Mouse (Mus musculus): Measurements from ENCODE around the gene Ndufaf2.

Gene Ndufaf2

DNA sequence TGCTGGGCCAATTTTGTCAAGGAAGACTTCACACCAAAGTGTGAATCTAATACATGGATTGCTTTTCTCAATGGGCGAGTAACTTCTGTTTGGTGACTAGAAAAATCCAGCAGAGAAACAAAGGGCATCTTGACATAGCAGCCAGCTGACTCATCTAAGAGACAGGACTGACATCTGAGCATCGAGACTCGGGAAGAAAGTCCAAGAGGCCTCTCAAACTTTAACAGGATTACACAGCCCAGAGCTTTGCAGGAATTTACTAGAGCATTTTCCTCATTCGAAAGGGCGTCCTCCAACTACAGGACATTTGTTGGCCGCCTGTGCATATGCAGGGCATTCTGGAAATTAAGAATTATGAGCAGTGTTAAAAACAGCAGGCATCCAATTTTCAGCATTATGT, 119.0 kb downstream of the Ndufaf2 start:
- no peak for DNase-seq (ENCODE audit: low read depth)

DNA sequence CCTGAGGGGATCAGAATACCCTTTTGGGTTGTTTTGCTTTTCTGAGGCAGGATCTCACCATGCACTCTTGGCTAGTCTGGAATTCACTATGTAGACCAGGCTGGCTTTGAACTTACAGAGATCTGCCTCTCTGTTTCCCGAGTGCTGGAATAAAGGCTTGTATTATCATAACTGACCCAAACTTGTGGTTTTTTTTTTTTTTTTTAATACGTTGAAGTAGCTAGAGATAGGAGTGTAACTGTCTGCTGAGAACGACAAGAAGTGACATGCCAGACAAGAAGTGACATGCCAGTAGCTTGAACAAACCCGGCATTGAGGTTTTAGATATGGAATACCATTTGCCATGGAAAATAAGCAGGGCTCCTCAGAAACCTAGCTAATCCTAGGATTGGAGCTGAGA, 125.6 kb downstream of the Ndufaf2 start:
- DNase-seq (ENCODE audit: low read depth), result no peak

DNA sequence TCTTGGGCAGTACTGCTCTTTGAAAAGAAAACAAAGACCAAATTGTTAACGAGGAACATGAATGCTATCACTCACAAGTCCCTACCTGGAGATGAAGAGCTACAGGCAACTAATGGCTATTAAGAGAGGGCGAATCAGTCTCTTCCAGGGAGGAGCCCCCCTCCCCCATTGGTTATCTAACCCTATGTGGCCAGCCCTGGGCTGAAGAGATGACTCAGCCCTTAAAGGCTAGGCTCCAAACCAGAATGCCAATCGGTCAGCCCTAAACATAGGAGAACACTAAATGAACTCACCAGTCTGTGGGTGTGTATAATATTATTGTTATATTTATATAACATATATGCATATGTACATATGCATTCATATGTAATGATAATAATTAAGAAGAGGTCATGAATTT, 132.6 kb downstream of the Ndufaf2 start:
- no peak for DNase-seq (ENCODE audit: low read depth)

DNA sequence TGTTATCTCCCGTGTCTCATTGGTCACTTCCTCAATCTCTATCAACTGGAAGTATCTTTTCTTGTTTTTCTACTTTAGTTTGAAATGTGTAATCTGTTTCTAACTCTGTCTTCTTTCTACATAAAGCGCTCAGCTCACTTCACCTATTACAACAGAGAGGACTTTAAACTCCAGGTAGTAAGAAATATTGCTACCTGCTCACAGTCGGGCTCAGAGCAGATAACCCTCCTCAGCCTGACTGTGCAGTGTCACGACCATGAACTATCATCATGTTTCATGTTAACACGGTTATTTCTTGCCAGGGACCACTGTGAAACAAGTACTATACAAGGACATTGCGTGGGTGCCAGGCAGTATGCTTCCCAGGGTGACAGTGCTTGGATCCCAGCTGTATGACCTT, 141.1 kb downstream of the Ndufaf2 start:
- no peak for DNase-seq (ENCODE audit: low read depth)

DNA sequence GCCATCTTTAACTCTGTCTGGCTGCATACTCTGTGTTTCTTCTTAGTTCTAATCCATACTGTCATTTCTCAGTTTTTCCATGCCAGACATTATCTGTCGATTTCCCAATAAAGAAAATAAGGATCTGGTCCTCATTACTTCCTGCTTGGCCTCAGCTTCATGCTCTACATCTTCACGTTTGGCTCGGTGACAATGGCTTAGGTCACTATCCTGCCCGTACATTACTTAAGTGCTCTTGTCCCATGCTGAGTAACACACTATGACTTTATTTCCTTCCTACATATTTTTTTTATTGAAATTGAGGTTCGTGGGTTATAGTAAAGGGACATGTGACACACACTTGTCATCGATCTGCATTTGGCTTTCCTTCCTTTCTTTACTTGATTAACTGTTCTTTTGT, 143.3 kb downstream of the Ndufaf2 start:
- no peak for DNase-seq (ENCODE audit: low read depth)

DNA sequence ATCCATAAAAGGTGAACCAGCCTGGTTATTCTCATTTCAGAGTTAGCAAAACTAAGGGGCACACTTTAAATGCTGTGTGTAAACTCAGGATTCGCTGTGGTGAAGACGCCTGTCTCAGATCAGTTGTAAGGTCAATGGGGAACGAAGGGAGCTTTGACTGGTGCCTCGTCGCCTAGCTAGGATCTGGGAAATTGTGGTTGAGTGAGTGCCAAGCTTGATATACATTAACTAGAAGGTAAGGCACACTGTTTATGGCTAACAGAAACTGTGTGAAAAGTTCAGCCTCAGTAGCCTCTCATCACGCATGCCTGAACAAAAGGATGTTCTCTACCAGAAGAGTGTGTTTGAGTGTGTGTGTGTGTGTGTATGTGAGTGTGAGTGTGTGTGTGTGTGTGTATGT, 144.6 kb downstream of the Ndufaf2 start:
- no peak for DNase-seq (ENCODE audit: low read depth)

DNA sequence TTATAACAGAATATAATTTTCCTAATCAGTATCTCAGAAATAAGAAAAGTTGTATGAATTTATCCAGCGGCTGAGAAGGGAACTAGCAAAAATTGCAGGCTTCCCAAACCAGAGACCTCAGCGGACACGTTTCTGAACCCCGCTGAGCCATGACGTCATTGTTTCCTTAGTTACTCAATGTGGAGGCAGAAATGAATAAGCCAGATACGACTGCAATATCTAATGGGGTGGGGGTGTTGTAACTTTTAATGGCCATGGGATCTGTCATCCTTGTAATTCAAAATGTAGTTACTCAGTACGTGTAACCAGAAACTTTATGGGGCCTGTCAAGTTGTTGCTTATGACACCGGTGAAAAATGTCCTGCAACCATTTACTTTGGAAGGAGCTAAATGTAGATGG, 145.3 kb downstream of the Ndufaf2 start:
- DNase-seq (ENCODE audit: low read depth), result no peak

DNA sequence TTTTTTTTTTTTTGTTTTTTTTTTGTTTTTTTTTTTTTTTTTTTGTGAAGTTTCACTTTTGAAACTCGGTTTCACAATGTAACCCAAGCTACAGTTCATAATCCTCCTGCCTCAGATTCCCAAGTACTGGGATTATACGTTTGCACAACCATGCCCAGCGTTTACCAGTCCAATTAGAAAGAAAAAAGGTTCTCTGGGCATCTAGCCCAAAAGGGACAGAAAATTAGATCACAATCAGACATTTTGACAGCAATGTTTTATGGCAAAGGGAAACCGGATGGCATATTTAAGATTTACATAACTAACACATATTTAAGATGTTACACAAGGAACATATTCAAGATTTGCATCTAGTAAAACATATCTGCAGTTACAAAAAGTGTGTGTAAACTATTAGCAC, 150.6 kb downstream of the Ndufaf2 start:
- DNase-seq (ENCODE audit: low read depth), result no peak

DNA sequence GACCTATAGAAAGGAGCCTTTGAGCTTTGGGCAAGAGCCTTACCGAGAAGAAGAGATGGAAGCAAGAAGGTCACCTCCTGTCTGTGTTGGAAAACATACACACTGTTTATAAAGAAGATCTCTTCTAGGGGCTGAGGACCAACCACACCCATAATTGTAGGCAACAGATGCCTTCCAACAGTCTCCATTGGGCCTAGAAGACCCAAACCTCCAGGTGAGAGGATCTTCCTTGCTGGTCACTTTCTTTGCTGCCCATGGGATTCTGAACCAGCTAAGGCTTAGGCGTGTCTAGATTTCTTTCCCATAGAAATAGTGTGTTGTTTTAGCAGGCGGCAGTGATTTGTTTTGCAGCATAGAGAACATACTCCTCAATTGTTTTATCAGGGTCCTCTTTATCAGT, 162.1 kb downstream of the Ndufaf2 start:
- DNase-seq (ENCODE audit: low read depth), result no peak

DNA sequence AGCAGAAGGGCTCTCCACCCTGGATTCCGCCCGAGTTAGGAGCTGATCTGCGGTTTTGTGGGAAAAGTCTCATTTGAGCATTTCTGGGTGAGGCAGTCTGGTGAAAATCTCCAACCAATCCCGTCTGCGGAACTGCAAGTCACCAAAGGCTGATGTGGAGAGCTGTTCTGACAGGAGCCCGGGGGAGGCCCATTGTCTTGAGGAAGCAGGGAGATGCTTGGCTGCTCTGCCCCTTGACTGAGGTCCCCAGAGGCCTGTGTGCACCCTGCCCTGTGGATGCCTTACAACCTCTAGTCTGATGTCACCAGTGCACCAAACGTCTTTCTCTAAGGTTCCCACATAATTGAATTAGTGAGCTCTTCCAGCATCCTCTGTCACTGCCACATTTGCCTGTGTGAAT, 163.2 kb downstream of the Ndufaf2 start:
- DNase-seq (ENCODE audit: low read depth), result no peak

DNA sequence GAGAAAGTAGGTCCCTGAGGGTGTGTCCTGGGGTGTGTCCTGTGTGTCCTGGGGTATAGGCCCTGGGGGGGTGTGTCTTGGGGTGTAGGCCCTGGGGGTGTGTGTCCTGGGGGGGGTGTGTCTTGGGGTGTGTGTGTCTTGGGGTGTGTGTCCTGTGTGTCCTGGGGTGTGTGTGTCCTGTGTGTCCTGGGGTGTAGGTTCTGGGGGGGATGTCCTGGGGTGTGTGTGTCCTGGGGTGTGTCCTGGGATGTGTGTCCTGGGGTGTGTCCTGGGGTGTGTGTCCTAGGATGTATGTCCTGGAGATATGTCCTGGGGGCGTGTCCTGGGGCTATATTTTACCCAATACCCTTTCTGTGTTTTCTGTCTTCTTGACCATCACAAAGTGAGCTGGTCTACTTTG, 165.8 kb downstream of the Ndufaf2 start:
- no peak for DNase-seq (ENCODE audit: low read depth)

DNA sequence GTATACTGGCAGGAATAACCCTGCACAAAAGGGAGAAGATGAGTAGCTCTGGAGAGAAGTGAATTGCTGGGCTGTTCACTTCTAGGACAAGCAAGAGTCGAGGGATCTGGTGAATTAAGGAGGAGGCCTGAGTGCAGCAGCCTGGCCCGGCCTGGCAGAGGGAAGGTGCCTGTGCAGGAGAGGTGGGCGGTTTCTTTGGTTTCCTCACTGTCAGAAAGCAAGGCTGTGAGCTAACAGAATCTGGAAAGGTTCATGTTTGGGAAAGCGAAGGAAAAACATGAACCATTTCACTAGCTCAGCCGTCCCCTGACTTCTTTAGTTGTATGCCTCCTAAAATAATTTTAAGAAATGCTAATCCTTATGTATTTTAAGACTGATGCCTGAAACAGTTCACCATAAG, 173.8 kb downstream of the Ndufaf2 start:
- DNase-seq (ENCODE audit: low read depth), result no peak

DNA sequence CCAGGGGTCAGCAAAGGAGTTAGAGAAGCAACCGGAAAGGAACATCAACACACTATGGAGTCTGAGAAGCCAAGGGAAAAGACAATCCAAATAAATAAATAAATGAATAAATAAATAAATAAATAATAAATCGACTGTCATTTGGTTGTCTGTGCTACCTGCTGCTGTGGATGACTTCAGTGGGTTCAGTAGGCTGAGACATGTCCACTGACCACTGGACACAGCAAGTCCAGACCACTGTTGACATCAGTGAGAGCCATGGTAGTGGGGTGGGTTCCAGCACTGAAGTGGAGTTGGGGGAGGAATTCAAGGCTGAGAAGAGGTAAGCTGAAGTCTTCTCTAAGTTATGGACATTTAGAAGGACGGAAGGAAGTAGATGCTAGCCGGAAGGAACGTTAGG, 174.2 kb downstream of the Ndufaf2 start:
- DNase-seq (ENCODE audit: low read depth), result no peak

DNA sequence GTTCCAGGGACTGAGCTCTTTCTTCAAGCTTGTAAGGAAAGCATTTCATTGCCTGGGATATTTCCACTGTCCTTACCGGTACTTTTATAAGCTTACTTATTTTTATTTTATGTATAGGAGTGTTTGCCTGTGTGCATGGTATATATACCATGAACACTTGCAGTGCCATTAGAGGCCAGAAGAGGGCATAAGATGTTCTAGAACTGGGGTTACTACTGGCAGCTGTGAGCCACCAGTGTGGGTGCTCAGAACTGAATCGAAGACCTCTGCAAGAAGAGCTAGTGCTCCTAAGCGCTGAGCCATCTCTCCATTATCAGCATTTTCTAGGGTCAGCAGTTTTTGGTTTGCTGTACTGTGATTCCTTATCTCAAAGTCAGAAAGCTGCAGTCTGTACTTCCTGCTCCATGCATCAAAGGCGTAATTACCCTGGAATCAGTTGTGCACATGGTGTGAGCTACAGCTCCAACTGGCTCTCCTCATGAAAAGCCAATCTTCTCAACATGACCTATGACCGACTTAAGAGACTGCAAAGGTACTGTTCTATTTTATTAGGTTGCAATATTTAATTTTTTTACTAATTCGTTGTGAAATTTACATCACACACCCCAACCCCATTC, 175.1 kb downstream of the Ndufaf2 start:
- DNase-seq (ENCODE audit: low read depth), result peak; percentile 5

DNA sequence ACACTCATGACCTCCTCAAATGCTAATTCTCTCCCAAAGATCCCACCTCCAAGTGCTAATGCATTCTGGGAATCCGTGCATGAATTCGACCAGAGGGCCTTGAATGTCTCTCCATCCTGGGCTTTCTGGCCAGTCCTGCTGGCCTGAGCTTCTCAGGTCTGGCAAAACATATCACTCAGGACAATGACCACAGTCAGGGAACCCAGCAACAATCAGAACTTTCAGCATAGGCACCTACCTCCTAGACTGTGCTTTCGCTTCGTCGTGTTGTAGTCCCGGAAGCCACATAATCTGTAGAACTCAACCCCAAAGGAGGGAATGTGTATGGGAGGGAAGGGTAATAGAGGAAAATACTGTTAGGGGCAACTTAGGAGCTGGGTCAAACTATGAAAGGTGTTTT, 179.0 kb downstream of the Ndufaf2 start:
- DNase-seq (ENCODE audit: low read depth), result no peak

DNA sequence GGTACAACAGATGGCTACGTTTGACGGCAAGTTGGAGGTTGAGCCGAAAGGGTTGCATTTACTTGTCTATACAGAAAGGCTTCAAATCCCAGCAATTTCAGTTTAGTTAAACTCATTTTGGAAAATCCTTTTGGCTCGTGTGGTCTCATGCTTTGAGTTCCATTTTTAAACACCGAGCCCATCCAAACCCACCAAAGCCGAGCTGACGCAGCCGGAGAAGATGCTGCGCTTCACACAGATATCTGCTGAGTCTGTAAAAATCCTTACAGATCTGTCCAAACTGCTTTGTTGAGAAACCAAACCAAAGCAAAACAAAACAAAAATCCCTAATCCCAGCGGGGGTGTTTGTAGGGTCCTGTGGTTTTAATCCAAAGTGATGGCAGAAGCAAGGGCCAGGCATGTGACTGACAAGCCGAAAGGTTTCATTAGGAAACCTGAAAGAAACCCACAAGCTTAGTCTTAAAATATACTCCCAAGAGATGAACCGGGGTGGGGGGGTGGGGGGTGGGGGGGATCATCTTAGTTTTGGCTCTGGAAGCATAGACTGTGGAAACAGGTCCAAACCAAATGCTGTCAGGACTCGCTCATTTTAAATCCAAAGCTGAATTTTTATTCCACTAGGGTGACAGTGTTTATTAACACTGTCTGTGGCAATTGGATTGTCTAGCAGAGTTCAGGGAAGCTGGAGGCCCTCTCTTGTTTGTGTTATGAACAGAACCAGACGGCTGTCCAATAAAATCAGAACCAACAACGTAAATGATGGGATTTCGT, 181.4 kb downstream of the Ndufaf2 start:
- DNase-seq (ENCODE audit: low read depth), result no peak

DNA sequence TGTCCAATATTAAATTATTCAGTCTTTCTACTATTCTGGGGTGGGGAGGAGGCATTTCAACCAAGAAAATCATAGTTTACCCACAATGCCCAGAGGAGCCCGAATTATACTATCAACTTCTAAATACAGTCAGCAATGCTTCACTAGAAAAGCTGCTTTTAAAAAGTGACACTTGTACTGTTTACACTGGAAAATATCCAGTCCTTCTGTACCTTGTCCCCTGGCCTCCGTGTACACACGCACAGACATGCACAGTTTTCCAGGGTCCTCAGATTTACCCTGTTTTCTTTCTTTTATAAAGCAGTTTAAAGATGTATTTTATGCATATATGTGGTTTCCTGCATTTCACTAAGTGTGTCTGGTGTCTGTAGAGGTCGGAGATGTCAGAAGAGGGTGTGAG, 186.0 kb downstream of the Ndufaf2 start:
- DNase-seq (ENCODE audit: low read depth), result no peak

DNA sequence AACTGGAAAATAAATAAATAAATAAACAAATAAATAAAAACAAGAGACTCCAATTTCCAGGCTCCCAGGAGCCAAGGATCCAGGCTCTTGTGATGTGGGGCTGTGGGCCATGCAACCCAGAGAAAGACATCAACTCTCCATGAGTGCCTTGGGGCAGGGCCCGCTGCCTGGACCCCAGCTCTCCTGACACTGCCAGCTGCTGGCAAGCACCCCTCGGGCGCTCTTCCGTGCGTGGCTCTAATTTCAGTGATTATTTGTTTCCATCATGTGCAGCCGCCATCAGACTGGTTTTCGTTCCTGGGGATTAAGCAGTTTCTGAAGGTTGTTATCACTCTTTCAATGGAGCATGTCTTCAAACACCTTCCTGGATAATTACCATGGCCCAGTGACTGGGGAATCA, 186.6 kb downstream of the Ndufaf2 start:
- no peak for DNase-seq (ENCODE audit: low read depth)

DNA sequence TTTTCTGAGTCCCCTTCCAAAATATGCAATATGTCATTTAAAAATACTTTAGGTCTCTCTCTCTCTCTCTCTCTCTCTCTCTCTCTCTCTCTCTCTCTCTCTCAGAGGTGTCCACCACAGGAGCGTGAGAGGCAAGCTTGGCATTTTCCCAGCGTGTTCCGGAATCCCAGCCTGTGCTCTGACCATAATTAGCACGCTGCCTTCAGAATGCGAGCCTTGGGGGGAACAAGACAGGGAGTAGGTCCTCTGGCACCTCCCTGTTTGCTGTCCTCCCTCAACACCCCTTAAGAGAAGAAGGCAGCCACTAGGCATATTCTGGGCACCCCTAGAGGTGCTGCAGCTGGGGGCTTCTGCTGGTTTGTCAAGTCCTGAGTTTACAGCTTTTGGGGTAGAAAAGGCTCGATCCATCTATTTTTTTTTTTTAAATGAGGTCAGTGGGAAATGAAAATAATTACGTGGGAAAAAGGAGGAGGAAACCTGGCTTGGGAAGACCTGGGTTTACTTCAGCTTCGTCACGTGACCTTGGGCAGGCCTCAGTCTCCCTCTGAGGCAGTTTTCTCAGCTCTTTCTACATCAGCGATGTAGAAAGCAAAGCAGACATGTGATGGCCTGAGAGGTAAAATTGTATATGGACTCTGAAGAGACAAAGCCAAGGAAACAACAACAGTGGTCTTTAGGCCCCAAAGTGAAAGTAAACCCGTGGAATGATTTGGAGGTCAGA, 187.8 kb downstream of the Ndufaf2 start:
- no peak for DNase-seq (ENCODE audit: low read depth)

DNA sequence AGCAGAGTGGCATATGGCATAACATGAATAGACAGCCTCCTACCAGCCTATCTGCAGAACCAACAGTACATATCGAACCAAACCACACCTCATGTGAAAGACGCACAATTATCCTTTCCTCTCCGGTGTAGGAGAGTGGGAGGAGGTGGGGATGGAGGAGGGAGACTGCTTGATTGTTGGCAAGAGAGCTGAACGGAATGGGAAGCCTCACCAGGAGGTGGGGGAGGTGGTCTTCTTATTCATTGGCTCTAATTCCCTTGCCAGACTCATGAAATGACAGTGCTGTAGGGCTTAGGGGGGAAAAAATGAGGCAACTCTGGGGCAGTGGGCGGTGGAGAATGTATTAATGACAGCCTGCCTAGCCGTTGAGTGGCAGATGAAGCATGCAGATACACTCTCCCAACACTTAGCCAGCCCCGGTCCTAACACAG, 188.4 kb downstream of the Ndufaf2 start:
- no peak for DNase-seq (ENCODE audit: low read depth)

DNA sequence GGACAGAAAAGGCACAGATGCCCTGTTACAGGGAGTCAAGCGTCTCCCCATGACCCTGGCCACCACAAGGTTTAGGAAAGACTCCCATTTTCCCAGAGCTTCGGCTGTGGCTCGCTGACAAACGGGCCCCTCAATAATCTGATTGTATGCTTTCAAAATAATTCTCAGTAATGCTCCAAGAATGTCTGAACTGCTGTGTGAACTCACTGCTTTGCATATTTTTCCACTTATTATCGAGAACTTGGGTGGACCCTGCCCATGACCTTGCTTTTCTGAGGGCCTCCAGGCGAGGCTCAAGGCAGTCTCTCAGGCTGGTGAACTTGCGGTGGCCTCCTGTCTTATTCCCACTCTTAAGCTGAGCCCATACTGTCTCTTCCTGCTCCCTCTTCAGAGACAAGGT, 193.8 kb downstream of the Ndufaf2 start:
- no peak for DNase-seq (ENCODE audit: low read depth)

DNA sequence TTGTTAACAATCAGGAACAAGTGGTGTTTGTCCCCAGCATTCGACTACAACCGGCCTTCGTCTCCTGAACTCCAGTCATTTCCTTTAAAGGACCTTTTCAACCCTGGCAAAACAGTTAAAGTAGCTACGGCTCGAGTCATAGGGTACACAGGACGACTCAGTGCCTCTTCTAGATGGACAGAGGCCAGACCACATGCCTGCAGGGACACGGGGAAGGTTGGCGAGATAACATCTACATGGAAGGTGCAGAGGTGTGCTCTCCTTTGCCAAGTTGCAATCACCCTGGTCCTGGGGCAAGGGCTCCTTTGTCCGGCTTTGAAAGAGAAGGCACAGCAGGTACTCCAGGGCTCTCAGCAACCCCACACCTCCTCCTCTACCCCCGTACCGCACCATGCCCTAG, 195.0 kb downstream of the Ndufaf2 start:
- no peak for DNase-seq (ENCODE audit: low read depth)

DNA sequence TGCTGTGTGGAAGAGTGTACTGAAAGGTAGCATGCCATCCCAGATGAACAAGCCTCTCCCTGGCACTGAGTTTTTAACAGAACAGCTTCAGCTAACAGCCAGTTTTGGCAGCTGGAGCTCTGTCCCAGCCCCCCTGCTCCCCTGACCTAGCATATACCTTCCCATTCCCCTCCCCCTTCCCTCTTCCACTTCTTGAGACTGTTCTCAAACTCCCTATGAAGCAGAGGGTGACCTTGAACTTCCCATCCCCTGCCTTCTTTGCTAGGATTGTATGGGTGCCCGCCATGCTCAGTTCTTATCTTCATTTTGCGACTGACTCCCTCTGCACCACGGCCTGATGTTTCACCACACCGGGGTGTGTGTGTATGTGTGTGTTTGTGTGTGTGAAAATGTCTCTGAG, 195.7 kb downstream of the Ndufaf2 start:
- DNase-seq (ENCODE audit: low read depth), result no peak

Data from induced T-regulatory cell, adult 2 months (primary cell).